Mouse (Mus musculus) forebrain, embryonic 13.5 days (tissue): ENCODE results near the gene Stard5. TPM values are rescaled to one million over a fixed set of nuclear protein-coding genes. Genes with fewer than 3 reads are reported as not detected.

Experiments
- ATAC-seq: fragments of 200-750 bp; cut with Nextera tagmentation; 2 replicates; pipeline ENCODE4 v1.8.0; 2017
- H3K27ac ChIP-seq: fragments of 300-500 bp; sonication (generic); 2 replicates; pipeline ENCODE4 v1.5.1; 2015; ENCODE audit warnings: inconsistent platforms, mild to moderate bottlenecking, moderate library complexity
- H3K27me3 ChIP-seq: fragments of 300-500 bp; sonication (generic); 2 replicates; pipeline ENCODE4 v1.6.1; 2015; ENCODE audit warnings: mild to moderate bottlenecking, inconsistent platforms
- H3K36me3 ChIP-seq: fragments of 300-500 bp; sonication (generic); 2 replicates; pipeline ENCODE4 v1.6.1; 2015; ENCODE audit warnings: mild to moderate bottlenecking, inconsistent platforms; ENCODE audit not compliant: poor library complexity, severe bottlenecking
- H3K4me1 ChIP-seq: fragments of 300-500 bp; sonication (generic); 2 replicates; pipeline ENCODE4 v1.6.1; 2015; ENCODE audit warnings: inconsistent platforms
- H3K4me2 ChIP-seq: fragments of 300-500 bp; sonication (generic); 2 replicates; pipeline ENCODE4 v1.6.1; 2015; ENCODE audit warnings: inconsistent platforms, mild to moderate bottlenecking, moderate library complexity
- H3K4me3 ChIP-seq: fragments of 300-500 bp; sonication (generic); 2 replicates; pipeline ENCODE4 v1.5.1; 2015; ENCODE audit warnings: mild to moderate bottlenecking, inconsistent platforms
- H3K9ac ChIP-seq: fragments of 300-500 bp; sonication (generic); 2 replicates; pipeline ENCODE4 v1.6.1; 2015; ENCODE audit warnings: mild to moderate bottlenecking, inconsistent platforms
- H3K9me3 ChIP-seq: fragments of 300-500 bp; sonication (generic); replicated peaks from 2 replicates; pipeline ENCODE4 v1.6.1; 2016; ENCODE audit warnings: inconsistent platforms
- WGBS: fragments of 180-500 bp; shearing (Covaris S2); methylation state at CpG from one replicate; pipeline ENCODE4 v1.1.7; 2015; 5-methylcytosine and 5-hydroxymethylcytosine counted together
- polyA plus RNA-seq: library from polyadenylated mRNA; unstranded; fragments of >200 nt; fragmentation: Nextera tagmentation; extraction: Ambion mirVana; gene quantifications from 2 replicates; pipeline ENCODE4 v1.2.1, GENCODE M21; 2015

Stard5 gene
- polyA plus RNA-seq, 1 experiment from 2014 or later: 7.5 TPM

DNA sequence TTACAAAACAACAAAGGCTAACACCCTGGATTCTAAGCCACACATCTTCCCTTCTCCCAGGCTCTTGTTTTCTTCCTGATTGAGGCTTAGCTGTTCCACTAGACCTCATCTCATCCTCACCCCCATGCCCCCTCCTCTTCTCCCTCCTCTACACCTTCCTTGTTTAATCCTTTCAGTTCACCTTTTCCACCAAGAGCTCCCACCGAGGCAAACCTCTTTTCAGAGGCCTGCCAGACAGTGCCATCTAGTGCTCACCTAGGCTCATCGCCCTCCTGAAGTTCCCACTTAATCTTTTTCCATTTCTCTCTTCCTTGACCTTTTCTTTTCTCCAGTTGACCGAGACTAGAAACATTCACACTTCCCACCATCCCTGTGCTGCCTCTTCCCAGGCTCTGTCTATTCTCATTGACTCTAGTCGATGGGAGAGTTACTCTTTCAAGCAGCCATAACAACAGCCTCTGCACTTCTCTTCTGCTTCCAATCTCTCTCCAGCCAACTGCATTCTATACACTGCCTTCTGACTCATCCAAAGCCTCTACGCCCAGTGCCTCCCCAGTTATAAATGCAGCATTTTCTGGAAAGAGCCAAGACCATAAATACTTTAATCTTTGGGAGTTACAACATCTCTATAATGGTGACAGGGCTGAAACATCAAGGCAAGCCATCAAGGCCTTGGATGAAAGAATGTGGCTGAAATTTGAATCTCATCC, 43.9 kb downstream of the Stard5 start:
- no peak overlapping the region for H3K4me3 ChIP-seq
- no peak for ATAC-seq
- no peaks in the 10 kb centered on the region; the same call in 1 of the 2 replicates for H3K9me3 ChIP-seq
- H3K27me3 ChIP-seq: no peaks in the 10 kb centered on the region
- H3K9ac ChIP-seq: no peak overlapping the region
- H3K36me3 ChIP-seq: no peaks in the 10 kb centered on the region
- H3K4me2 ChIP-seq: no peak overlapping the region
- H3K4me1 ChIP-seq: no peaks in the 10 kb centered on the region
- 36% methylated on average over 5 of the region's 5 CpGs for WGBS
- H3K27ac ChIP-seq: no peak overlapping the region

DNA sequence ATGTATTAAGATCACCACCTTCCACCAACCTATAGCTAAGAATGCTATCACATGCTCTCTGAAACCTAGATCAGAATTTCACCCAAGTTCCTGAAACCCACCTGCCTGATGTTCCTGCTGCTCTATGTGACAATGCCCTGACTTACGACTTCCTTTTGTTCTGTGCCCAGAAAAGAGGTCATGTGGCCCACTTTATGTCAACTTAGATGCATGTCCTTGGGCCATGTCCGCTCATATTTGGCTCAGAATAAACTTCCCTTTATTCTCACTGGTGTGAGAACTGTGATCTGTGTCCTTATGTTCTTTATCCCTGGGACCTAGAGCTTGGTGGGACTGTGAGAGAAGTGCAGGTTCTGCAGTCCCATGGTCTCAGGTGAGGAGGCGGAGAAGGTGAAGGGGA, 45.5 kb downstream of the Stard5 start:
- no peaks in the 10 kb centered on the region for H3K27me3 ChIP-seq
- ATAC-seq: no peak
- WGBS: 87% methylated on average over 3 of the region's 3 CpGs
- H3K36me3 ChIP-seq: no peaks in the 10 kb centered on the region
- H3K4me3 ChIP-seq: no peak overlapping the region
- no peaks in the 10 kb centered on the region; the same call in 1 of the 2 replicates for H3K9me3 ChIP-seq
- no peak overlapping the region for H3K27ac ChIP-seq
- H3K4me2 ChIP-seq: no peak overlapping the region
- H3K9ac ChIP-seq: no peak overlapping the region
- H3K4me1 ChIP-seq: no peaks in the 10 kb centered on the region

DNA sequence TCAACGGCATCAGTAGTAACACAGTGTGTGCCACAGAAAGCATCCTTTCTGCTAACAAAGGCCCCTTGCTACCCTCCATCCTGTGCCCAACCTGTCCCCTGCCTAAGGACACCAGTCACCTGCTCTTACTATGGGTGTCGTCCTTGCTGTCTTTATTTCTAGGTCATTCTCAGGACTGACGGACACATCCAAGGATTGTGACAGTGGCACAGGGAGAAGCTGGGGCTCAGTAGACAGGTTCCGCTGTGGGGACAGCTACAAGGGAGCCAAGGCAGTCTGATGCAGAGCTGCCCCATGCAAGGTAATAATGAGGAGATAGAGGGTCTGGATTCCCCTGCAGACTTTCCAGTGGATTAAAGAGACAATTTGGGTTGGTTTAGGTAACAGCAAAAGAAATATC, 46.7 kb downstream of the Stard5 start:
- Histone ChIP-seq H3K36me3 (no peaks in the 10 kb centered on the region), H3K9me3 (no peaks in the 10 kb centered on the region; the same call in 1 of the 2 replicates), H3K27ac (no peak overlapping the region), H3K27me3 (no peaks in the 10 kb centered on the region), H3K4me3 (no peak overlapping the region), H3K4me2 (no peak overlapping the region), H3K9ac (no peak overlapping the region), H3K4me1 (0 out of 2 replicates have a peak, but pooled peaks cover 5% of the 10 kb centered on the region)
- WGBS: 89% methylated on average over 4 of the region's 4 CpGs
- no peak for ATAC-seq

DNA sequence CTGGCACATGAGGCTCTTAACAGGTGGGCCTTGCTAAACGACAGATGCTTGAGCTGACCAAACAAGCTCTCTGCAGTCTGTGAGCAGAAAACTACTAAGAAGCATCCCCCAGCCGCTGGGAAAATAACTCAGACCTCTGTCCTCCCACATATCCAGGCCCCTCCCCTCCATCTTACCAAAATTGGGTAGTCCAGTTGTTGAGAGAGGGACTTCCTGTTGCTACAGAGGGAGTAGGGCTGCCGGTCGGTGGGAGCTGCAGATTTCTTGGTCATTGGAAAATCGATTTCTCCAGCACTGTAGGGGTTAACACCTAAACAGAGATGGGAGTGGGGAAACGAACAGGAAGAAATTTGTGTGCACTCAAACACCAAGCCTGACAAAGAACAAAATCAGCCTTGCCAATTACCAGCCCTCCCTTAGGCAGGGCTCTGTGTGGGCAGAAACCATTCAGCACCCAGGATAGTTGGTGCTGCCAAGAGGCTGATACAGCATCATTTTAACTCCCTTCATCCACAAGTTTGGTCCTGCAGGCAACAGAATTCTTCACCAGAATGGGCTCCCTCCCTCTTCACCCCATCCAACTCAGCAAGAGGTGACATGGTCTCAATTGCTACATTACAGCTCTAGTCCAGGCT, 51.0 kb downstream of the Stard5 start:
- H3K27ac ChIP-seq: no peak overlapping the region
- H3K4me1 ChIP-seq: 0 out of 2 replicates have a peak, but pooled peaks cover 5% of the 10 kb centered on the region
- no peak overlapping the region for H3K9ac ChIP-seq
- H3K4me2 ChIP-seq: no peak overlapping the region
- H3K4me3 ChIP-seq: no peak overlapping the region
- H3K27me3 ChIP-seq: no peaks in the 10 kb centered on the region
- no peaks in the 10 kb centered on the region for H3K9me3 ChIP-seq
- ATAC-seq: no peak
- no peaks in the 10 kb centered on the region for H3K36me3 ChIP-seq
- WGBS: 46% methylated on average over 6 of the region's 6 CpGs

DNA sequence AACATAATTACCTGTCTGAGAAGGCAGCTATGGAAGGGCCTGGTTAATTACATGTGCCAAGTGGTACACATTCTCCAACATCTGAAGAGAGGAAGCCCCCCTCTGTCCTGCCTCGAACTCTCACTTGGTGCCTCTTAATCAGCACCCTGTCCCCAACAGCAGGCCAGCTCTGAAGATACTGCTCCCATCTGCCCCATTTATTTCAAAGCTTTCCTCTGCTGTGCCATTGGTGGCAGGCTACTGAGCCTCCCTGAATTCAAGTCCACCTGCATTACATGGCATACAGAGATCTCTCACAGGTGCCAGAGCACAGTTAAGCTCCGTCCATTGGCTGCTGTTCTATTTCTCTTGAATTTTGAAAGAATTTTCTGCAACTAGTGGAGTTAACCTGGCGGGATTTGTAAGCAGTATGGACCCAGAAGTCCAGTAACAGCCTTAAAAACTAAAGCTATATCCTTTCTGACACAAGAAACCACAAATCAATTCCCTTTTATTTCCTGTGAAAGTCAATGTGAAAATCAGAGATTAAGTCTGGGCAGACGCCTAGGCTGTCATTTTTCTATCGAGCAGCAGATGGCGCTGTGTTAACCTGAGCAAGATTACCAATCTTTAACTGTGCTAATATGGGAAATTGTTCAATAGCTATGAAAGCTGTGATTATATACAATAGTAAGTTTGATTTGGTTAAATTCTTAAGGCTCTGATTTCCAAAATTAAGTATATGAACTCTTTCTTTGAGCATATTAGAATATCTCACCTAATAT, 63.9 kb downstream of the Stard5 start:
- Histone ChIP-seq H3K4me2 (no peak overlapping the region), H3K4me3 (no peak overlapping the region), H3K4me1 (no peaks in the 10 kb centered on the region), H3K9me3 (no peaks in the 10 kb centered on the region), H3K27ac (no peak overlapping the region), H3K9ac (no peak overlapping the region), H3K27me3 (no peaks in the 10 kb centered on the region), H3K36me3 (no peaks in the 10 kb centered on the region)
- no peak for ATAC-seq
- WGBS: 30% methylated on average over 6 of the region's 6 CpGs

DNA sequence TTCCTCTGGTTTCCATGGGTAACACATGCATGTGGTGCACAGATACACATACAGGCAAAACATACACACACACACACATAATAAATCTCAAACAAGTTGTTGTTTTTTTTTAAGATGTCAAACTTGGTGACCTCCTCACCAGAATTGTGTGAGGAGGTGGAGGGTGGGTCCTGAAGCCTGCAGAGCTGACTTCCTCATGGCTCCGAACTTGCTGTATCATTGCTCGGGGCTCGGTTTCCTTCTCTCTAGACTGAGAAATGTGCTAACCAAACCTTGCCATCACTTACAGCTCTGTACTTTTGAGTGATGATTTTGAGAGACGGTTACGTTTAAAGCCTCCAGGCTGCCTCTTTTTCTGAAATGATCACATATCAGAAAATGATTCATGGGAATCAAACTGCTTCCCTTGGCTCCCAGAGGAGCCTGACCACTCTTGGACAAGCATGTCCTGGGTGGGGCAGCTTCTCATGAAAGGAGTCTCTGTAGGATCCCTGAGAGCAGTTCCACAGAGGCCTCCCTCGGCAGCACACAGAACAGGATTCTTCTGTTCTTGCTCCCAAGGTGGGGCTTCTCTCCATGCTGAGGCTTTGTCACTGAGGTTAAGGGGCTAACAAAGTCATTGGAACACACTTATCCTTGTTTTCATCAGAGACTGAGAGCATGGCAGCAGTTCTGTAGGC, 67.4 kb downstream of the Stard5 start:
- Histone ChIP-seq H3K9me3 (no peaks in the 10 kb centered on the region), H3K9ac (no peak overlapping the region), H3K4me3 (no peak overlapping the region), H3K4me2 (no peak overlapping the region), H3K36me3 (no peaks in the 10 kb centered on the region), H3K4me1 (peaks cover 4% of the 10 kb centered on the region; the same call in 1 of the 2 replicates), H3K27me3 (no peaks in the 10 kb centered on the region), H3K27ac (no peak overlapping the region)
- 89% methylated on average over 6 of the region's 6 CpGs for WGBS
- no peak for ATAC-seq

Other genes with a start within 250 kb of the Stard5 start
- 0.08 and 0.11 TPM in 2 replicates for gene Tmc3, start 47.0 kb upstream of the Stard5 start, polyA plus RNA-seq
- gene Il16, start 113.8 kb downstream of the Stard5 start, polyA plus RNA-seq: 0.93 and 1.1 TPM in 2 replicates
- 0.45 and 0.79 TPM in 2 replicates for gene Cfap161, start 162.9 kb downstream of the Stard5 start, polyA plus RNA-seq